Mouse (Mus musculus): ENCODE data around the gene Mob1a.
A peak's percentile ranks its signal among the peaks of the same experiment; 100 is the strongest.
"Not testable (repeated sequence)": the region's sequence is repeated elsewhere in the genome, so short reads cannot be mapped to it uniquely, and the experiment has no call there.

Mob1a gene

DNA sequence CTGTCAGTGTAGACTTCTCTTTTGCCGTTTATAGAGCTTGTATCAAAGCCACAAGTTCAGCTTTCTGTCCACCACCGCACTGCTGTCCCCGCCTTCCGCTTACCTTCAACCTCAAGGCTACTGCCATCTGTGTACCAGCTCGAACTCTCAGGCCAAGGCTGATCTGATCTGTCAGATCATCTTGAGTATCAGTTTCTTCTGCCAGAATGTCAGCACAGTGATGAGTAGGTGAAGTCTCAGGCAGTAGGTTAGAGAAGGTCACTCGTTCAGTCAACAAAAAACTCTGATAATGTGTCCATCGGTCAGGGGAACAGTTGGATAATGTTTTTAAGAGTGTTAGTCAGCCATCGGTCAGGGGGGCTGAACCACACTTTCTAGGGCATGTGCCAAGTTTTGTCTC, 19.5 kb downstream of the Mob1a start:
- DNase-seq: not testable (repeated sequence)

DNA sequence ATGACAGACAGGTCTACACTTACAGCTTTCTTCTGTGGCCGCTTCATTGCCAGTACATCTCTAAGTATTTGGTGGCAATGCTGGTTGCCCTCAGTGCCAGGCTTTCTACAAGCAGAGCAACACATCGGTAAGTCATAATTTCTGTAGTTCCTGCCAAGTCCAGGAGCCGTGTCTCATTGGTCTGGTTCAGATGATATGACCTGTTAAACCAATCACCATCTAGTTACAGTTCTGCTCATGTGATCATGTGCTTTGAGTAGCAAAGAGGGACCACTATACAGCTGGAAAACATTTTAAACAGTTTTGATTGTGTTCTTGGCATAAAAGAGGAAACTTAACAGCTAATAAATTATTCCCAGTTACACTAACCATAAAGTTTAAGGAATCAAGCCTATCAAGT, 22.1 kb downstream of the Mob1a start:
- peak; percentile 18 for DNase-seq

DNA sequence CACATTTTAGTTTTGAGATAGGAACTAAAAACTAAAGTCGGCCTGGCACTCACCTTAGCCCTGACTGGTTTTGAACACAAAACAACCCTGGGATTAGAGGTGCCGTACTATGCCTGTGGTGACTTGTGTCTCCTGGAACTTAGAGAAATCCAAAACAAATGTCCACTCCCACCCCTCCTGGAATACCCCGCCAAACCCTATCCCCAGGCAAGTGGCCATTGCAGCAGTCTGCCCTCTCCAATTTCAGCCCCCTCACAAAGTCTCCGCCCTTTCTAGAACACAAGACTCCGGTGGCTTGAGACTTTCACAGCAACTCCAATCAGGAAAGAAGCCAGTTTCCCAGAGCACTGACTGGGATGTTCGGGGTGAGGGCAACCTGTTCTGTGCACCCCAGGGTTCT, 23.1 kb downstream of the Mob1a start, which contains the start of gene Bola3:
Gene Bola3, plus strand, starts transcription at position 275 of the 400 bp plus-strand sequence.
- DNase-seq: no peak

DNA sequence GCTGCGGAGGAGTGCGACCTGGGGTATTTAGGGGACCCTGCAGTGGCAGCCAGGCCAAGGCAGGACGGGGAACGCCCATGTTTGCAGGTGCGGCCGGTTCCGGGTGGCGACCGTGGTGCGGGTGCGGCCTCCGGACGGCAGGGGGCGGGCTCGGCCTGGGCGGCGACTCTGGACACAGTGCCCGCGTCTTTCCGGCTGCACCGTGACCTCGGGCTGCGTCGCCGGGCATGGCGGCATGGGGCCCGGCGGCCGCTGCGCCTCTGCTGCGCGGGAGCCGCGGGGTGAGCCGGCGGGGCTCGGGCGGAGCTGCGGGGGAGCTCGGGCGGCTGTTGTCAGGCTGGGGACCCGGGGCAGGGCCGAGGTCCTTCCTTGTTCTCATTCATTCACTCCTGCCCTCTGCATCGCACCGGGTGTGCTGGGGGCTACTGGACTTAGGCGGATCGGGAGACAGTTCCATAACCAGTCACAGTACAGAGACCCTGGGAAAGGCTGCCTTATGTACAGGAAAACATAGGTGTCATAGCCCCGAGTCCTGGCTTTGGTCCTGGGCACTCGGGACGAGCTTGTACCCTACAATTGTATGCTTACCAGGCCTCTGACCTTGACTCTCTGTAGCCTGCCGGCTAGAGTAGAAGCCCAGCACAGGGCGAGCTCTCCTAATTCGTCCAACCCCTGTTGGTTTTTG, 23.6 kb downstream of the Mob1a start:
- peak; percentile 91 for DNase-seq

GRCm38 (mm10) chr6:83350172-83350571, 24.4 kb downstream of the Mob1a start:
- peak; percentile 29 for DNase-seq

- DNase-seq: peak; percentile 53
These were observed 25.1 kb downstream of the Mob1a start for GRCm38 (mm10) chr6:83350851-83351405.

DNA sequence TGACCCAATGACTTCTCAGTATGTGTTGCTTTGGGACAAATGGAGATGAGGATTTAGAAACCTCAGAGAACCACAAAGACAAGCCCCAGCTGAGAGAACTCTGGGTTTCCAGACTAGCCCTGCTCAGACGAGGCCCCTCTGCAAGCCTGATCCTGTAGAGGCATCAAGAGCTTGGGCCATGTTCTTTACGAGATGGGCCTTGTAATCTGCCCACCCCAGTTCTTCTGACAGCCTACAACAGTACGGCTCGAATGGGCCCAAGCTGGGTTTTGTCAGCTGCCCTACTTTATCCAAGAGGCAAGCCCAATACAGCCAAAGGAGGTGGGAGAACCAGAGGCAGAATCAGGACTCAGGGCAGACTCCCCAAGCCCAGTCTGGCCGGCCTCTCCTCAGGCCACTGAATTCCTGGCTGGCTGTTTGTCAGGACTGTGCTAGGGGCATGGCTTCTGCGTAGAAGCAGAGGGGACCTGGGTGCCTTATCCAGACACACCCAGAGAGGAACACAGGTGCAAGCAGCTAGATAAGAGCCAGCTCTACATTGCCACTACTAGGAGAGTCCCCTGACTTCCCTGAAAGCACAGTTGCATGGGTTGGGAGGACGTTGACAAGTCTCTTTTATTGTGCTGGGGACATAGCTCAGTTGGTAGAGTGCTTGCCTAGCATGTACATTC, 25.8 kb downstream of the Mob1a start:
- DNase-seq: peak; percentile 44

DNA sequence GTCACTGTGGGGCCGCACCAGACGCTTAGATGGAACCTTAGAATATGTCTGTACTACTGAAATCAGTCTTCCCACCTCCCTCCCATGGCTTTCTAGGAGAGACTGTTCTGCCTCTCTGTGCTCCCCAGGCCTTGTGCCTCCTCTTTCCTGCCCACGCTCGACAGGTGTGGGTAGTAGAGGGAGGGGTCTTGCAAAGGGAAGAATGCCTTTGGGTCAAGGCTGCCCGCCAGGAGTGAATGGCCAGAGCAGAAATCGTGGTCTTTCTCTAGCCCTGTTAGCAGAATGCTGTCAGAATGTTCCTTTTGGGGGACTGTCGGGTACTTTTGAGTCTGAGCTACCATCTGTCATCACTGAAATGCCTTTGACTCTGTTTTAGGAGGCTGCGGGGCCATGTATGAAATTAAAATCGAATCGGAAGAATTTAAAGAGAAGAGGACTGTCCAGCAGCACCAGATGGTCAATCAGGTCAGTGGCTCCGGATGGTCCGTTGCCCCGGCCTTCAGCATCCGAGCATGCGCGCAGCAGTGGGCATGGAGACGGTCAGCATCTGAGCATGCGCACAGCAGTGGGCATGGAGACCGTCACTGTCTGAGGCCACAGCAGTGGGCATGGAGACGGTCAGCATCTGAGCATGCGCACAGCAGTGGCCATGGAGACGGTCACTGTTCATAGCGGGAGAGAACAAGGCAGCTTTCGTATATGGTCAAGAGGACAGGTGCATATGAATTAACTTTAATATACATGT, 27.0 kb downstream of the Mob1a start:
- DNase-seq: peak; percentile 97

DNA sequence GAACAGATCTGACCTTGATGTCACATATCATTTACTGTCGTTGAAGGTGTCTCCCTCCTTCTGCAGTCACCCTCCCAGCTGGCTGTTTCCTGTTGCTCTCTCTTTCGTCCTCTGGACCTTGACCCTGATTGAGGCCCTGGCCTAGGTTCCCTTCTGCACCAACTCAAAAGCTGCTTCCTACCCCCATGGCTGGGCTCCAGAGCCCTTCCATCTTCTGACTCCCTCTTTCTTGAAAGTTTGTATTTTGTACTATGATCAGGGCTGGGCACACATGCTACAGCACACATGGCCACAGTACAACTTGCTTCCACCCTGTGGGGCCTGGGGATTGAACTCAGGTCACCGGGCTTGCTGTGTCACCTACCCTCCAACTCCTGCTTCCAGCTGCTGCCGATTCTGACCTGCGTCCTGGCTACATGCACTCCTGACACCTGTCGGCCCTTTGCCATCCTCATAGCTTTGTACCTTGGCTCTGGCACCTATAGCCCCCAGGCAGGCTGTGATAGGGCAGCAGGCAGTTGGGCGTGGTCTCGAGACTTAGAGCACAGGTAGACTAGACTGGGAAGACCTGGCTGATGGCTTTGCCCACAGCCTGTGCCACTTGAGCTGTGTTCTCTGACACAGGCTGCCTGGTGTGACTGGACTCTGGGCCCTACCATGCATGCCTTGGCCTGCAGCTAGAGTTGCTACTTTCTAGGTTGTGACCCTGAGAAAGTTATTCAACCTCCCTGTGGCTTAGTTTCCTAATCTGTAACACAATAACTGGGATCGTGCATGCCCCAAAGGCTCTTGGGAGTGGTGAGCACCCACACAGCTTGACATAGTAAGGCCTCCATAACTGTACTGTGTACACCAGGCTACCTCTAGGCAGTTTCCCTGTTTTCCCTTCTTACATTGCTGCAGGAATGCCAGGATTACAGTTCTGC, 29.3 kb downstream of the Mob1a start:
- peak; percentile 56 for DNase-seq

GRCm38 (mm10) chr6:83356569-83357138, 30.8 kb downstream of the Mob1a start:
- DNase-seq: peak; percentile 82

GRCm38 (mm10) chr6:83357436-83357835, 31.6 kb downstream of the Mob1a start:
- DNase-seq: peak; percentile 30

DNA sequence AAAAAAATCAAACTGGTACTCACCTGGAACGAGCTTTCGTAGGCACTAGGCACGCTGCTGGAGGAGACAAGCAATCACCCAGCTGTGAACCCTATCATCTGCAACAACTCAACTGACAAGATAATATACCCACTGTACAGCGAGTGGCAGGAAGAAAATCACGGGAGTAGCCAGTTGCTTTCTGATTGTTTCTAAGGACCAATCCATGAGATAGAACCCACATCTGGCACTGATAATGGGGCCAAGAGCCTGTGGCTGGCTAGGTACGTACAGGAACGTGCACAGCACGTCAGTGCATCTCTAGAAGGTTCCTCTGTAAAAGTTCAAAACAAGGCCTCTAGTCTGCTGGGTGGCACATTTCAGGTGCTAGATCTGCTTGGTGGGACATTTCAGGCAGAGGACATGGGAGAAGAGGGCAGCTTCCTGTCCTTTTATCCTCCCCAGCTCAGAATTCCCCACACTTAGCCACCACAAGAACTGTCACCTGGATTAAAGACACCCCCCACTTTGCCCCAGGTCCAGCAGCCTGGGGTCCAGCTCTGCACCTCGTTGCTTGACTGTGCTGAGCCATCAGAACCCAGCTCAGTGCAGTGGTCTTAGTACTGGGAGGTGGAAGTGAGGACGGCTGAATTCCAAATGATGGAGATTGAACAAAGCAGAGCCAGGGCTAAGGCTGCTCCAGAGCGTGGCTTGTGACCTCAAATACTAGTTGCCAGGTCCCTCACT, 35.9 kb downstream of the Mob1a start:
- no peak for DNase-seq

- peak; percentile 58 for DNase-seq
These were observed 37.3 kb downstream of the Mob1a start for GRCm38 (mm10) chr6:83363075-83363474.

- DNase-seq: peak; percentile 79
These were observed 44.6 kb downstream of the Mob1a start for GRCm38 (mm10) chr6:83370316-83370965.

DNA sequence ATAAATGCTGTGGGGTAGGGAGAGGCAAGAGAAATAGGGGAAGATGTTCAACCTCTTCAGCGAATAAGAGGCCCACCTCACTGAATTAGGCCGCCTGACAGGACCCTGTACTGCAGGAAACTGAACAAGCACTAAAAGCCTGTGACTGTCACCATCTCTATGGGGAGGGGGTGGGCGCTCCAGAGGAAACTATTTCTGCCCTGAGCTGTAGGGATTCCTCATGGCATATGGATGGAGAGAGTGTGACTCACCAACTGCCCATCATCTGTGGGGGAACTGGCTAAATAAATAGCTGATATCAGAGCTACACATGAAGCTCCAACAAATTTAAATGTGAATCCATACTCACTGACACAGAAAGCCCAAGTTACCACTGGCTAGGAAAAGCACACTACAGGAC, 45.5 kb downstream of the Mob1a start:
- no peak for DNase-seq

- no peak for DNase-seq
These were observed 48.0 kb downstream of the Mob1a start for GRCm38 (mm10) chr6:83373704-83374300.

- DNase-seq: no peak
These were observed 56.0 kb downstream of the Mob1a start for GRCm38 (mm10) chr6:83381510-83382491.

- no peak for DNase-seq
These were observed 59.8 kb downstream of the Mob1a start for GRCm38 (mm10) chr6:83385569-83386090.
